Mouse (Mus musculus) MEL (cell line): Measurements from ENCODE around the gene Tpra1. TPM values are rescaled to one million over a fixed set of nuclear protein-coding genes. Genes with fewer than 3 reads are reported as not detected.

Source experiments
- DNase-seq: peaks from one replicate; pipeline ENCODE4 v3.0.0; 2011; ENCODE audit warnings: low read depth, low spot score
- H3K27ac ChIP-seq: 2 replicates; pipeline ENCODE4 v1.5.1; 2012; ENCODE audit warnings: low read depth, mild to moderate bottlenecking, control low read depth, low read length, moderate library complexity; ENCODE audit not compliant: control insufficient read depth
- H3K27me3 ChIP-seq, 2 experiments: fragments of 150-350 bp in 1 of 2; sonication (generic) in 1 of 2; 2 replicates each; pipeline ENCODE4 v1.6.1; 2012; ENCODE audit warnings: low read length in 2 of 2, mild to moderate bottlenecking in 2 of 2, improper control_type of control experiment in 1 of 2, moderate library complexity in 1 of 2; ENCODE audit not compliant: insufficient read depth in 2 of 2, control insufficient read depth in 1 of 2
- H3K36me3 ChIP-seq, 2 experiments: 2 replicates each; pipeline ENCODE4 v1.6.1; 2012 to 2014; ENCODE audit warnings: low read length in 2 of 2, improper control_type of control experiment in 1 of 2, inconsistent platforms in 1 of 2, mild to moderate bottlenecking in 1 of 2; ENCODE audit not compliant: insufficient read depth in 2 of 2, control insufficient read depth in 1 of 2
- H3K4me1 ChIP-seq, 2 experiments: fragments of 150-350 bp in 1 of 2; sonication (generic) in 1 of 2; 2 replicates each; pipeline ENCODE4 v1.6.1; 2012; ENCODE audit warnings: low read length in 2 of 2, improper control_type of control experiment in 1 of 2, mild to moderate bottlenecking in 1 of 2; ENCODE audit not compliant: insufficient read depth in 2 of 2, control insufficient read depth in 1 of 2
- H3K4me3 ChIP-seq, 2 experiments: fragments of 150-350 bp in 1 of 2; sonication (generic) in 1 of 2; 2 replicates each; pipeline ENCODE4 v1.5.1; 2012; ENCODE audit warnings: low read depth in 2 of 2, low read length in 2 of 2, mild to moderate bottlenecking in 2 of 2, moderate library complexity in 2 of 2, control low read depth in 1 of 2, improper control_type of control experiment in 1 of 2; ENCODE audit not compliant: control insufficient read depth in 1 of 2, insufficient read depth in 1 of 2
- H3K79me2 ChIP-seq: 2 replicates; pipeline ENCODE4 v1.6.1; 2012; ENCODE audit warnings: mild to moderate bottlenecking, low read length, moderate library complexity; ENCODE audit not compliant: control insufficient read depth, poor library complexity, insufficient read depth
- H3K9ac ChIP-seq: 2 replicates; pipeline ENCODE4 v1.6.1; 2012; ENCODE audit warnings: low read depth, mild to moderate bottlenecking, control low read depth, low read length, moderate library complexity; ENCODE audit not compliant: control insufficient read depth, poor library complexity, severe bottlenecking
- H3K9me3 ChIP-seq: fragments of 150-350 bp; sonication (generic); replicated peaks from 2 replicates; pipeline ENCODE4 v1.6.1; 2012; ENCODE audit warnings: mild to moderate bottlenecking, low read length, improper control_type of control experiment, moderate library complexity; ENCODE audit not compliant: insufficient read depth
- CTCF ChIP-seq, 3 experiments: IDR thresholded peaks in 2 of 3; conservative IDR thresholded peaks in 1 of 3; 2 replicates each; pipeline ENCODE4 v1.5.1; 2011 to 2012; ENCODE audit warnings: low read length in 3 of 3, low read depth in 2 of 3, mild to moderate bottlenecking in 2 of 3, improper control_type of control experiment in 1 of 3, inconsistent platforms in 1 of 3, mixed read lengths in 1 of 3, moderate library complexity in 1 of 3; ENCODE audit not compliant: control insufficient read depth in 1 of 3, insufficient read depth in 1 of 3, poor library complexity in 1 of 3, severe bottlenecking in 1 of 3
- E2F4 ChIP-seq: IDR thresholded peaks from 2 replicates; pipeline ENCODE4 v1.6.1; 2011; ENCODE audit warnings: low read depth, low read length, improper control_type of control experiment, borderline replicate concordance
- ETS1 ChIP-seq: IDR thresholded peaks from 2 replicates; pipeline ENCODE4 v1.6.1; 2012; ENCODE audit warnings: low read depth, mild to moderate bottlenecking, inconsistent platforms, low read length, improper control_type of control experiment, moderate library complexity
- HCFC1 ChIP-seq: IDR thresholded peaks from 2 replicates; pipeline ENCODE4 v1.6.1; 2012; ENCODE audit warnings: low read depth, mild to moderate bottlenecking, inconsistent platforms, low read length, improper control_type of control experiment, moderate library complexity
- MYB ChIP-seq: IDR thresholded peaks from 2 replicates; pipeline ENCODE4 v1.6.1; 2011; ENCODE audit warnings: mild to moderate bottlenecking, low read depth, low read length, improper control_type of control experiment
- MYC ChIP-seq: IDR thresholded peaks from 2 replicates; pipeline ENCODE4 v1.6.1; 2011; ENCODE audit warnings: low read depth, mild to moderate bottlenecking, low read length, improper control_type of control experiment, moderate library complexity
- NRF1 ChIP-seq: IDR thresholded peaks from 2 replicates; pipeline ENCODE4 v1.6.1; 2014; ENCODE audit warnings: low read depth, mild to moderate bottlenecking, inconsistent platforms, low read length, improper control_type of control experiment, moderate library complexity; ENCODE audit not compliant: poor library complexity, insufficient read depth, severe bottlenecking
- POLR2AphosphoS2 ChIP-seq: IDR thresholded peaks from 2 replicates; pipeline ENCODE4 v1.6.1; 2011; ENCODE audit warnings: low read length, improper control_type of control experiment
- RAD21 ChIP-seq: IDR thresholded peaks from 2 replicates; pipeline ENCODE4 v1.6.1; 2011; ENCODE audit warnings: mild to moderate bottlenecking, low read depth, low read length, improper control_type of control experiment
- SIN3A ChIP-seq: IDR thresholded peaks from 2 replicates; pipeline ENCODE4 v1.6.1; 2012; ENCODE audit warnings: low read length, improper control_type of control experiment, inconsistent platforms
- SMC3 ChIP-seq: IDR thresholded peaks from 2 replicates; pipeline ENCODE4 v1.6.1; 2011; ENCODE audit warnings: low read depth, low read length, improper control_type of control experiment
- TAL1 ChIP-seq: IDR thresholded peaks from 2 replicates; pipeline ENCODE4 v1.6.1; 2012; ENCODE audit warnings: mild to moderate bottlenecking, inconsistent platforms, low read length, moderate library complexity, mixed read lengths
- TCF12 ChIP-seq: IDR thresholded peaks from 2 replicates; pipeline ENCODE4 v1.6.1; 2014; ENCODE audit warnings: low read depth, mild to moderate bottlenecking, inconsistent platforms, low read length, improper control_type of control experiment, moderate library complexity
- UBTF ChIP-seq: IDR thresholded peaks from 2 replicates; pipeline ENCODE4 v1.6.1; 2012; ENCODE audit warnings: low read depth, mild to moderate bottlenecking, inconsistent platforms, low read length, improper control_type of control experiment, moderate library complexity, borderline replicate concordance; ENCODE audit not compliant: insufficient read depth
- USF1 ChIP-seq: IDR thresholded peaks from 2 replicates; pipeline ENCODE4 v1.6.1; 2014; ENCODE audit warnings: low read depth, mild to moderate bottlenecking, inconsistent platforms, low read length, improper control_type of control experiment, moderate library complexity
- ZC3H11A ChIP-seq: IDR thresholded peaks from 2 replicates; pipeline ENCODE4 v1.6.1; 2012; ENCODE audit warnings: low read depth, mild to moderate bottlenecking, inconsistent platforms, low read length, improper control_type of control experiment
- ZMIZ1 ChIP-seq: IDR thresholded peaks from 2 replicates; pipeline ENCODE4 v1.6.1; 2012; ENCODE audit warnings: low read depth, mild to moderate bottlenecking, inconsistent platforms, low read length, improper control_type of control experiment, moderate library complexity
- polyA plus RNA-seq, 2 experiments: library from polyadenylated mRNA; stranded (reverse) in 1 of 2; unstranded in 1 of 2; fragments of >175 nt in 1 of 2; fragments of >200 nt in 1 of 2; gene quantifications; 2 replicates each; pipeline versions ENCODE4 v1.2.1 to v1.2.4; 2012; ENCODE audit warnings: low replicate concordance in 2 of 2, low read depth in 1 of 2; ENCODE audit not compliant: insufficient read length in 2 of 2, insufficient read depth in 1 of 2, missing spikeins in 1 of 2
- total RNA-seq: library from RNA; depleted of rRNA; stranded (reverse); fragments of 300-350 nt; gene quantifications from 2 replicates; pipeline ENCODE4 v1.2.3, GENCODE M21; 2012

The Tpra1 gene
- total and polyA plus RNA-seq, 3 experiments, result 22.9 to 42.4 TPM; not detected in 1

- no peaks in the 10 kb centered on the region for H3K4me1 ChIP-seq
- H3K27me3 ChIP-seq, result peaks cover 15 to 35% of the 10 kb centered on the region in 2 experiments
- H3K36me3 ChIP-seq, result no peaks in the 10 kb centered on the region
- H3K27ac ChIP-seq, result no peak overlapping the region
- peak; percentile 80 for DNase-seq
- no peaks in the 10 kb centered on the region for H3K9me3 ChIP-seq
- H3K4me3 ChIP-seq, result no peak overlapping the region
- no peaks in the 10 kb centered on the region for H3K79me2 ChIP-seq
- no peak for TF ChIP-seq TAL1
- no peak for TF ChIP-seq POLR2AphosphoS2
- peak; percentile 75 for TF ChIP-seq ZC3H11A
- TF ChIP-seq ETS1, result no peak
- no peak for TF ChIP-seq E2F4
- TF ChIP-seq SIN3A, result no peak
- TF ChIP-seq MYB, result no peak
- no peak for TF ChIP-seq USF1
- no peak for TF ChIP-seq UBTF
- TF ChIP-seq SMC3, result peak; percentile 85
- TF ChIP-seq NRF1, result no peak
- TF ChIP-seq CTCF (IDR thresholded peaks at IDR 0.05 in 2 of 3, conservative IDR thresholded peaks at IDR 0.05 in 1 of 3; ENCODE audit: control insufficient read depth in 1 of 3, insufficient read depth in 1 of 3, low read depth in 2 of 3, low read length in 3 of 3, poor library complexity in 1 of 3, severe bottlenecking in 1 of 3), result peak; percentile 54 to 88 (median 59)
- peak; percentile 82 for TF ChIP-seq RAD21
- no peak overlapping the region for H3K9ac ChIP-seq
These were observed 46.4 kb upstream of the Tpra1 start for GRCm38 (mm10) chr6:88855636-88856035.

DNA sequence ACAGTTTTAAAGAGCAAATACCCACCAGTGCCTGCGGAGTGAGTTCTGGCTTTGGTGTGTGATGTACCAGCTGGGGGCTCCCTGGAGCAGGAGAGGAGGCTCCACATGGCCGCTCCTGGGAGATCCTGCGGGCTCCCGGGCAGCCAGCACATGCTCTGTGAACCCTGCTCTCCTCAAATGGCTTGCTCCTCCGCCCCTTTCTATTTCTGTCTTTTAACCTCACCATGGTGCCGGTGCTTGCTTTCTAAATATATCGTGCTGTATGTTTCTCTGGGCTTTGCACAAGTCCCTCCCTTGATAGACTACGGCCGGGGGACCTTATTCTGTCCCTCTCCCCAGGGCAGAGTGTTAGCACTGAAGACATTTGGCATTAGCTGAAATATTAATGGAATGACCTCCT lies 44.8 kb upstream of the Tpra1 start:
- DNase-seq, result no peak
- Histone ChIP-seq H3K4me3 (no peak overlapping the region), H3K9me3 (no peaks in the 10 kb centered on the region), H3K4me1 (no peaks in the 10 kb centered on the region), H3K79me2 (no peaks in the 10 kb centered on the region), H3K27me3 (peaks cover 13 to 31% of the 10 kb centered on the region in 2 experiments), H3K36me3 (no peaks in the 10 kb centered on the region), H3K27ac (no peak overlapping the region), H3K9ac (no peak overlapping the region)
- TF ChIP-seq RAD21 (no peak), MYB (no peak), E2F4 (no peak), TCF12 (no peak), ETS1 (no peak), ZMIZ1 (no peak), MYC (no peak), HCFC1 (no peak)
